Mouse (Mus musculus): Measurements from ENCODE around the gene Ncoa3. TPM values are rescaled to one million over a fixed set of nuclear protein-coding genes. Genes with fewer than 3 reads are reported as not detected.
A peak's percentile ranks its signal among the peaks of the same experiment; 100 is the strongest.

The Ncoa3 gene
- polyA plus RNA-seq, 1 experiment from 2014 or later = 3.9 TPM

- TF ChIP-seq EP300 (IDR thresholded peaks at IDR 0.05; ENCODE audit: low read depth) (no peak), CTCF (IDR thresholded peaks at IDR 0.05; ENCODE audit: low read depth) (no peak)
- Histone ChIP-seq H3K4me1 (ENCODE audit: insufficient read depth) (peaks cover 16% of the 10 kb centered on the region), H3K9me3 (ENCODE audit: low read length) (no peaks in the 10 kb centered on the region), H3K9ac (replicated peaks) (peak overlapping the region; percentile 59), H3K4me2 (ENCODE audit: low read depth, low read length) (peak overlapping the region; percentile 81), H3K27me3 (ENCODE audit: insufficient read depth, low read length) (no peaks in the 10 kb centered on the region), H3K27ac (ENCODE audit: low read depth) (peak overlapping the region; percentile 72), H3K36me3 (replicated peaks; ENCODE audit: insufficient read depth, low read length) (no peaks in the 10 kb centered on the region), H3K4me3 (ENCODE audit: low read depth, low read length) (peak overlapping the region; percentile 49)
- ATAC-seq (peak; percentile 24), DNase-seq (peak; percentile 66)
- 2% methylated on average over 16 of the region's 23 CpGs for WGBS (ENCODE audit: insufficient replicate concordance)
These were observed 5.4 kb upstream of the Ncoa3 start for GRCm38 (mm10) chr2:165986921-165987453.

GRCm38 (mm10) chr2:165993173-165993900 is 901 bp downstream of the Ncoa3 start:
- 2% methylated on average over 35 of the region's 35 CpGs for WGBS (ENCODE audit: insufficient replicate concordance)
- Histone ChIP-seq H3K4me3 (ENCODE audit: low read depth, low read length) (peak overlapping the region; percentile 95), H3K27me3 (ENCODE audit: insufficient read depth, low read length) (0 out of 2 replicates have a peak, but pooled peaks cover 3% of the 10 kb centered on the region), H3K4me1 (ENCODE audit: insufficient read depth) (0 out of 2 replicates have a peak, but pooled peaks cover 9% of the 10 kb centered on the region), H3K36me3 (replicated peaks; ENCODE audit: insufficient read depth, low read length) (no peaks in the 10 kb centered on the region), H3K9me3 (ENCODE audit: low read length) (no peaks in the 10 kb centered on the region), H3K9ac (replicated peaks) (peak overlapping the region; percentile 97), H3K4me2 (ENCODE audit: low read depth, low read length) (peak overlapping the region; percentile 94), H3K27ac (ENCODE audit: low read depth) (peak overlapping the region; percentile 80)
- peak; percentile 36 for DNase-seq
- peak; percentile 1; the same call in 1 of the 2 replicates for ATAC-seq
- TF ChIP-seq EP300 (IDR thresholded peaks at IDR 0.05; ENCODE audit: low read depth) (no peak), CTCF (IDR thresholded peaks at IDR 0.05; ENCODE audit: low read depth) (no peak)

GRCm38 (mm10) chr2:165994341-165994740 is 1.9 kb downstream of the Ncoa3 start:
- H3K27me3 ChIP-seq (ENCODE audit: insufficient read depth, low read length) = 0 out of 2 replicates have a peak, but pooled peaks cover 3% of the 10 kb centered on the region
- 0 out of 2 replicates have a peak, but pooled peaks cover 9% of the 10 kb centered on the region for H3K4me1 ChIP-seq (ENCODE audit: insufficient read depth)
- DNase-seq (no peak), ATAC-seq (no peak)
- H3K4me2 ChIP-seq (ENCODE audit: low read depth, low read length) = peak overlapping the region; percentile 94
- no peak overlapping the region for H3K4me3 ChIP-seq (ENCODE audit: low read depth, low read length)
- no peaks in the 10 kb centered on the region for H3K9me3 ChIP-seq (ENCODE audit: low read length)
- TF ChIP-seq EP300 (IDR thresholded peaks at IDR 0.05; ENCODE audit: low read depth) (no peak), CTCF (IDR thresholded peaks at IDR 0.05; ENCODE audit: low read depth) (0 out of 2 replicates have a peak, but pooled peaks have one; percentile 19)
- no peak overlapping the region for H3K27ac ChIP-seq (ENCODE audit: low read depth)
- no peak overlapping the region for H3K9ac ChIP-seq (replicated peaks)
- no peaks in the 10 kb centered on the region for H3K36me3 ChIP-seq (replicated peaks; ENCODE audit: insufficient read depth, low read length)
- 90% methylated on average over 4 of the region's 4 CpGs for WGBS (ENCODE audit: insufficient replicate concordance)

GRCm38 (mm10) chr2:165995711-165996110 is 3.3 kb downstream of the Ncoa3 start:
- peaks cover 16% of the 10 kb centered on the region for H3K4me1 ChIP-seq (ENCODE audit: insufficient read depth)
- H3K27me3 ChIP-seq (ENCODE audit: insufficient read depth, low read length) = 0 out of 2 replicates have a peak, but pooled peaks cover 3% of the 10 kb centered on the region
- no peak overlapping the region for H3K9ac ChIP-seq (replicated peaks)
- DNase-seq (no peak), ATAC-seq (no peak)
- H3K4me2 ChIP-seq (ENCODE audit: low read depth, low read length) = no peak overlapping the region
- 83% methylated on average over 8 of the region's 8 CpGs for WGBS (ENCODE audit: insufficient replicate concordance)
- no peaks in the 10 kb centered on the region for H3K36me3 ChIP-seq (replicated peaks; ENCODE audit: insufficient read depth, low read length)
- no peak overlapping the region for H3K4me3 ChIP-seq (ENCODE audit: low read depth, low read length)
- TF ChIP-seq CTCF (IDR thresholded peaks at IDR 0.05; ENCODE audit: low read depth) (no peak), EP300 (IDR thresholded peaks at IDR 0.05; ENCODE audit: low read depth) (no peak)
- H3K9me3 ChIP-seq (ENCODE audit: low read length) = no peaks in the 10 kb centered on the region
- no peak overlapping the region for H3K27ac ChIP-seq (ENCODE audit: low read depth)

GRCm38 (mm10) chr2:165996130-165996529 is 3.7 kb downstream of the Ncoa3 start:
- ATAC-seq = no peak
- H3K4me1 ChIP-seq (ENCODE audit: insufficient read depth) = peaks cover 19% of the 10 kb centered on the region
- H3K9ac ChIP-seq (replicated peaks) = no peak overlapping the region
- WGBS (ENCODE audit: insufficient replicate concordance) = 65% methylated on average over 4 of the region's 4 CpGs
- TF ChIP-seq CTCF (IDR thresholded peaks at IDR 0.05; ENCODE audit: low read depth) (no peak), EP300 (IDR thresholded peaks at IDR 0.05; ENCODE audit: low read depth) (no peak)
- H3K4me2 ChIP-seq (ENCODE audit: low read depth, low read length) = no peak overlapping the region
- no peak for DNase-seq
- no peak overlapping the region for H3K4me3 ChIP-seq (ENCODE audit: low read depth, low read length)
- H3K36me3 ChIP-seq (replicated peaks; ENCODE audit: insufficient read depth, low read length) = no peaks in the 10 kb centered on the region
- no peaks in the 10 kb centered on the region for H3K9me3 ChIP-seq (ENCODE audit: low read length)
- no peak overlapping the region for H3K27ac ChIP-seq (ENCODE audit: low read depth)
- H3K27me3 ChIP-seq (ENCODE audit: insufficient read depth, low read length) = 0 out of 2 replicates have a peak, but pooled peaks cover 3% of the 10 kb centered on the region

- ATAC-seq (no peak), DNase-seq (no peak)
- Histone ChIP-seq H3K4me1 (ENCODE audit: insufficient read depth) (peaks cover 28% of the 10 kb centered on the region), H3K9ac (replicated peaks) (no peak overlapping the region), H3K27me3 (ENCODE audit: insufficient read depth, low read length) (0 out of 2 replicates have a peak, but pooled peaks cover 3% of the 10 kb centered on the region), H3K4me3 (ENCODE audit: low read depth, low read length) (no peak overlapping the region), H3K27ac (ENCODE audit: low read depth) (no peak overlapping the region), H3K4me2 (ENCODE audit: low read depth, low read length) (no peak overlapping the region), H3K36me3 (replicated peaks; ENCODE audit: insufficient read depth, low read length) (no peaks in the 10 kb centered on the region), H3K9me3 (ENCODE audit: low read length) (no peaks in the 10 kb centered on the region)
- WGBS (ENCODE audit: insufficient replicate concordance) = 70% methylated on average over 8 of the region's 8 CpGs
- TF ChIP-seq CTCF (IDR thresholded peaks at IDR 0.05; ENCODE audit: low read depth) (0 out of 2 replicates have a peak, but pooled peaks have one; percentile 13), EP300 (IDR thresholded peaks at IDR 0.05; ENCODE audit: low read depth) (no peak)
These were observed 5.0 kb downstream of the Ncoa3 start for GRCm38 (mm10) chr2:165997256-165997967.

All from liver, postnatal 0 days (tissue).